Mouse (Mus musculus): ENCODE measurements around the gene Cdk14.

DNA sequence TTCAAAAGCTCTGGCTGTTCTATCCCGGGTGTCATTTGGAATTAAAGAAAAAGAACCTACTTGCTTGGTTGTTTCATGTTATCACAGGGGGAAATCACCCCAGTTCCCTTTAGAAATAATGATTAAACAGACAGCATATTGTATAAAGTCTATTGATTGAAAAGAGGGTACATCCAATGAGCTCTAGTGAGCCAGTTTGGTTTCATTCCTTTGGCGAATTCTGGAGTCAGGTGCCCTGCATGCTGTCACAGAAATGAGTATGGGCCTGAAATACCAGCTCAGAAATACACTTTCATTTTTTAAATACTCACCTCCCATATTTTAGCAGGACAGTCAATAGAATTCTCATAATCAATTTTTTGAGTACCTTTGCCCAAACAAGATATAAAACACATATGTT is 598.1 kb downstream of the Cdk14 start:
- no peak for TF ChIP-seq POLR2A (IDR thresholded peaks at IDR 0.05; ENCODE audit: borderline replicate concordance, insufficient read depth, low read length)
- no peak for TF ChIP-seq CTCF (IDR thresholded peaks at IDR 0.05; ENCODE audit: borderline replicate concordance, insufficient read depth, low read depth, low read length)

Data from cerebellum, adult 2 months (tissue).